Mouse (Mus musculus) lung, postnatal 0 days (tissue): ENCODE measurements around the gene Sdc4. TPM values are rescaled to one million over a fixed set of nuclear protein-coding genes. Genes with fewer than 3 reads are reported as not detected.
A peak's percentile ranks its signal among the peaks of the same experiment; 100 is the strongest.

ENCODE experiments used
- ATAC-seq: fragments of 200-750 bp; cut with Nextera tagmentation; 2 replicates; pipeline ENCODE4 v1.8.0; 2017; ENCODE audit warnings: moderate library complexity
- DNase-seq: peaks from one replicate; pipeline ENCODE4 v3.0.0-alpha.2; 2016; ENCODE audit warnings: low spot score
- H3K27ac ChIP-seq: fragments of 300-500 bp; sonication (generic); 2 replicates; pipeline ENCODE4 v1.5.1; 2014; ENCODE audit warnings: antibody characterized with exemption, mild to moderate bottlenecking, low read length, mixed read lengths
- H3K27me3 ChIP-seq: fragments of 300-500 bp; sonication (generic); replicated peaks from 2 replicates; pipeline ENCODE4 v1.6.1; 2014; ENCODE audit warnings: low read length, mixed read lengths; ENCODE audit not compliant: insufficient read depth
- H3K36me3 ChIP-seq: fragments of 300-500 bp; sonication (generic); 2 replicates; pipeline ENCODE4 v1.6.1; 2014; ENCODE audit warnings: low read length, mixed read lengths; ENCODE audit not compliant: insufficient read depth
- H3K4me1 ChIP-seq: fragments of 300-500 bp; sonication (generic); 2 replicates; pipeline ENCODE4 v1.6.1; 2014; ENCODE audit warnings: antibody characterized with exemption, low read depth, low read length, mixed read lengths; ENCODE audit not compliant: insufficient read depth
- H3K4me2 ChIP-seq: fragments of 300-500 bp; sonication (generic); replicated peaks from 2 replicates; pipeline ENCODE4 v1.6.1; 2014; ENCODE audit warnings: low read depth, mild to moderate bottlenecking, low read length, moderate library complexity, mixed read lengths
- H3K4me3 ChIP-seq: fragments of 300-500 bp; sonication (generic); 2 replicates; pipeline ENCODE4 v1.5.1; 2014; ENCODE audit warnings: low read depth, low read length
- H3K9ac ChIP-seq: fragments of 300-500 bp; sonication (generic); replicated peaks from 2 replicates; pipeline ENCODE4 v1.6.1; 2014; ENCODE audit warnings: low read depth, mild to moderate bottlenecking
- H3K9me3 ChIP-seq: fragments of 300-500 bp; sonication (generic); 2 replicates; pipeline ENCODE4 v1.6.1; 2016; ENCODE audit warnings: low read length, mixed read lengths
- CTCF ChIP-seq: IDR thresholded peaks from 2 replicates; pipeline ENCODE4 v1.5.1; 2016; ENCODE audit warnings: antibody characterized with exemption, mild to moderate bottlenecking
- EP300 ChIP-seq: IDR thresholded peaks from 2 replicates; pipeline ENCODE4 v1.6.1; 2016; ENCODE audit warnings: antibody characterized with exemption, mild to moderate bottlenecking, control low read depth
- WGBS: fragments of 180-500 bp; shearing (Covaris S2); extraction: QIAGEN DNeasy Blood & Tissue Kit; methylation state at CpG from one replicate; pipeline ENCODE4 v1.1.7; 2014; 5-methylcytosine and 5-hydroxymethylcytosine counted together
- polyA plus RNA-seq: library from polyadenylated mRNA; unstranded; fragments of >200 nt; fragmentation: Nextera tagmentation; extraction: Ambion mirVana; gene quantifications from 2 replicates; pipeline ENCODE4 v1.2.1, GENCODE M21; 2015

The Sdc4 gene
- polyA plus RNA-seq, 1 experiment from 2014 or later, result 217 TPM

DNA sequence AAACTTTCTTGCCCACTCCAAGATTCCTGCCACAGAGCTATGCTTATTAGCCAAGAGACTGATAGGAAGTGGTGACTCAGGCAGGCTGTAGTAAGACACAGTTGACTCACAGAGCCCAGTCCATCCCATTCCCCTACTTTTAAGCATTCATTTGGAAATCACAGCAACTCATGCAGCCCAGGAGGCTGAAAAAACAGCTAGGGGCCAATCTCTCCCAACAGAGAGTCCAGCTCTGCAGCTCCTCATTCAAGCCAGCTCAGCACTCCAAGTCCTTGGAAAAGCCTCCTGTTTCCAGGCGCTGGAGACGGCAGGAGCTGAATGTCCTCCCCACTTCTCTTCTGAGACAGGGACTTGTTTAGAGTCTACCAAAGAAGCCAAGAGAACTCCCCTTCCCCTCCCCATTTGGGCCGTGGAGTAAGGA, 4.7 kb downstream of the Sdc4 start:
- peak overlapping the region; percentile 17 for H3K27ac ChIP-seq
- H3K4me2 ChIP-seq, result peak overlapping the region; percentile 72; the same call in 1 of the 2 replicates
- no peaks in the 10 kb centered on the region for H3K27me3 ChIP-seq
- H3K4me1 ChIP-seq, result peaks cover 34% of the 10 kb centered on the region
- DNase-seq (peak; percentile 78), ATAC-seq (no peak)
- WGBS, result 34% methylated on average over 3 of the region's 3 CpGs
- no peak overlapping the region for H3K4me3 ChIP-seq
- H3K9me3 ChIP-seq, result no peaks in the 10 kb centered on the region
- TF ChIP-seq EP300 (no peak), CTCF (no peak)
- no peak overlapping the region for H3K9ac ChIP-seq
- no peaks in the 10 kb centered on the region for H3K36me3 ChIP-seq

- 33% methylated on average over 8 of the region's 8 CpGs for WGBS
- no peak for TF ChIP-seq CTCF
- TF ChIP-seq EP300, result no peak
- 0 out of 2 replicates have a peak overlapping the region, but pooled peaks have one; percentile 34 for H3K27ac ChIP-seq
- DNase-seq (no peak), ATAC-seq (no peak)
- H3K27me3 ChIP-seq, result no peaks in the 10 kb centered on the region
- no peaks in the 10 kb centered on the region for H3K9me3 ChIP-seq
- H3K4me1 ChIP-seq, result peaks cover 34% of the 10 kb centered on the region
- no peaks in the 10 kb centered on the region for H3K36me3 ChIP-seq
- H3K9ac ChIP-seq, result no peak overlapping the region
- H3K4me3 ChIP-seq, result no peak overlapping the region; the same call in 1 of the 2 replicates
- H3K4me2 ChIP-seq, result peak overlapping the region; percentile 30; the same call in 1 of the 2 replicates
These were observed 5.4 kb downstream of the Sdc4 start for GRCm38 (mm10) chr2:164438257-164438656.

GRCm38 (mm10) chr2:164437710-164438109, 6.0 kb downstream of the Sdc4 start:
- WGBS, result 48% methylated on average over 6 of the region's 6 CpGs
- Histone ChIP-seq H3K27ac (peak overlapping the region; percentile 51; the same call in 1 of the 2 replicates), H3K4me1 (peaks cover 40% of the 10 kb centered on the region), H3K9me3 (no peaks in the 10 kb centered on the region), H3K4me3 (no peak overlapping the region), H3K4me2 (peak overlapping the region; percentile 30; the same call in 1 of the 2 replicates), H3K27me3 (no peaks in the 10 kb centered on the region), H3K9ac (no peak overlapping the region), H3K36me3 (no peaks in the 10 kb centered on the region)
- ATAC-seq (no peak), DNase-seq (no peak)
- TF ChIP-seq EP300 (no peak), CTCF (no peak)

GRCm38 (mm10) chr2:164436961-164437360, 6.7 kb downstream of the Sdc4 start:
- no peak overlapping the region; the same call in 1 of the 2 replicates for H3K4me3 ChIP-seq
- H3K4me2 ChIP-seq, result peak overlapping the region; percentile 28
- TF ChIP-seq CTCF, result no peak
- no peak for TF ChIP-seq EP300
- no peaks in the 10 kb centered on the region for H3K36me3 ChIP-seq
- peaks cover 47% of the 10 kb centered on the region for H3K4me1 ChIP-seq
- 55% methylated on average over 3 of the region's 3 CpGs for WGBS
- DNase-seq (peak; percentile 66), ATAC-seq (peak; percentile 21)
- H3K27me3 ChIP-seq, result no peaks in the 10 kb centered on the region
- H3K27ac ChIP-seq, result peak overlapping the region; percentile 51; the same call in 1 of the 2 replicates
- no peaks in the 10 kb centered on the region for H3K9me3 ChIP-seq
- no peak overlapping the region for H3K9ac ChIP-seq

GRCm38 (mm10) chr2:164436215-164436913, 7.3 kb downstream of the Sdc4 start:
- H3K27ac ChIP-seq, result peak overlapping the region; percentile 51

DNA sequence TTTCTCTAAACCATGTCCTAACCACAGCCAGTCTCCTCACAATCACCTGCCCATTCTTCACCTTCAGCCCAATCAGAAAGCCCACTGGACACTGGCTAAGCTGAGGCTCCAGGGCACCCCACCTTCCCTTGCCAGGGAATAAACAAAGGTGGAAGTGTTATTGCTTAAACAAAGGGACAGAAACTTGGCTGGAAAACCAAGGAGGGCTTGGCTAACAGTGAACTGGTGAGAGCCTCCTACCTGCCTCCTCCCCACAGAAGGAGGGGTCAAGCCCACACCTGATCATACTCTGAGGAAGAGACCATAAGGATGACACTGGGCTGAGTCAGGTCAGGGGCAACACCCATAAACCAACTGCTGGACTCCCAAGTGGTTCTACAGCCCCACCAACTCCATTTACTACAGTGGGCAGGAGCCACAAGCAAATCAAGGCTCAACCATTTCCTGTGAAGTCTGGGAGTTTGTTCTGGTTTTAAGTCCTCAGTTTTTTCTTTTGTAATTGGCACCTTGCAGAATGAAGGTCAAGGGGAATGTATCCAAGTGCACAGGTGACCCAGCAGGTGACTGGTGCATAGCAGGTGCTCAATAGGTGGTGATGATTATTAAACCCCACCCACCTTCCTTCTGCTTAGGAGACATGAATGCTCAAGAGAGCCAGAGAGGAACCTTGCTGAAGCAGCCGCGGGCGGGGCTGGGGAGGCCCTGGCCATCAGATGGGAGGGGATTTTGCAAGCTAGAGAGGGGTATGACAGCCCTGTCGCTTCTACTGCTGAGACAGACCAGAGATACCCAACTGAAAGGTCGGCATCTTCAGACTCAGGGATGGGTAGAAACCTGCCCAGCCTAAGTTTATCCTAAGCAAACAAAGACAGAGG, 8.2 kb downstream of the Sdc4 start:
- Histone ChIP-seq H3K4me2 (peak overlapping the region; percentile 28; the same call in 1 of the 2 replicates), H3K9ac (no peak overlapping the region), H3K27ac (peak overlapping the region; percentile 16; the same call in 1 of the 2 replicates), H3K27me3 (no peaks in the 10 kb centered on the region), H3K36me3 (no peaks in the 10 kb centered on the region), H3K9me3 (no peaks in the 10 kb centered on the region), H3K4me1 (peaks cover 59% of the 10 kb centered on the region), H3K4me3 (no peak overlapping the region)
- peak; percentile 58 for DNase-seq
- ATAC-seq, result peak; percentile 7; the same call in 1 of the 2 replicates
- TF ChIP-seq EP300 (no peak), CTCF (no peak)
- WGBS, result 27% methylated on average over 5 of the region's 5 CpGs

More at GRCm38 (mm10) chr2:164436215-164436913, 7.3 kb downstream of the Sdc4 start:
- DNase-seq, result no peak
- H3K4me1 ChIP-seq, result peaks cover 52% of the 10 kb centered on the region
- no peak overlapping the region for H3K4me3 ChIP-seq
- TF ChIP-seq EP300, result no peak
- no peak for TF ChIP-seq CTCF
- peak overlapping the region; percentile 28 for H3K4me2 ChIP-seq
- ATAC-seq, result no peak
- no peaks in the 10 kb centered on the region for H3K27me3 ChIP-seq
- no peak overlapping the region for H3K9ac ChIP-seq
- H3K9me3 ChIP-seq, result no peaks in the 10 kb centered on the region
- 31% methylated on average over 8 of the region's 8 CpGs for WGBS
- H3K36me3 ChIP-seq, result no peaks in the 10 kb centered on the region
